Mouse (Mus musculus) testis, adult 2 months (tissue): ENCODE measurements around the gene Htt.
A peak's percentile ranks its signal among the peaks of the same experiment; 100 is the strongest.

Experiments
- CTCF ChIP-seq: fragments of 200-500 bp; IDR thresholded peaks from 2 replicates; pipeline ENCODE4 v1.5.1; 2012; ENCODE audit warnings: low read depth, mild to moderate bottlenecking, inconsistent platforms, low read length, moderate library complexity; ENCODE audit not compliant: control insufficient read depth, insufficient read depth, insufficient replicate concordance
- POLR2A ChIP-seq: fragments of 200-500 bp; IDR thresholded peaks from 2 replicates; pipeline ENCODE4 v1.6.1; 2012; ENCODE audit warnings: low read depth, mild to moderate bottlenecking, inconsistent platforms, low read length, moderate library complexity; ENCODE audit not compliant: control insufficient read depth

GRCm38 (mm10) chr5:34885250-34885649 lies 123.7 kb downstream of the Htt start:
- TF ChIP-seq CTCF (peak; percentile 55; the same call in 1 of the 2 replicates), POLR2A (no peak)
